Mouse (Mus musculus): ENCODE results near the gene Fubp1.

- TF ChIP-seq CTCF (IDR thresholded peaks at IDR 0.05; ENCODE audit: borderline replicate concordance, insufficient read depth, low read length) = no peak
- TF ChIP-seq POLR2A (IDR thresholded peaks at IDR 0.05; ENCODE audit: low read depth, low read length) = no peak
Observed at GRCm38 (mm10) chr3:152186106-152186505, 24.1 kb upstream of the Fubp1 start.
